Mouse (Mus musculus): ENCODE results near the gene Chmp1a. TPM values are rescaled to one million over a fixed set of nuclear protein-coding genes. Genes with fewer than 3 reads are reported as not detected.
"Not testable (repeated sequence)": the region's sequence is repeated elsewhere in the genome, so short reads cannot be mapped to it uniquely, and the experiment has no call there.

The Chmp1a gene
- polyA plus RNA-seq, 1 experiment from 2014 or later: 166 TPM

DNA sequence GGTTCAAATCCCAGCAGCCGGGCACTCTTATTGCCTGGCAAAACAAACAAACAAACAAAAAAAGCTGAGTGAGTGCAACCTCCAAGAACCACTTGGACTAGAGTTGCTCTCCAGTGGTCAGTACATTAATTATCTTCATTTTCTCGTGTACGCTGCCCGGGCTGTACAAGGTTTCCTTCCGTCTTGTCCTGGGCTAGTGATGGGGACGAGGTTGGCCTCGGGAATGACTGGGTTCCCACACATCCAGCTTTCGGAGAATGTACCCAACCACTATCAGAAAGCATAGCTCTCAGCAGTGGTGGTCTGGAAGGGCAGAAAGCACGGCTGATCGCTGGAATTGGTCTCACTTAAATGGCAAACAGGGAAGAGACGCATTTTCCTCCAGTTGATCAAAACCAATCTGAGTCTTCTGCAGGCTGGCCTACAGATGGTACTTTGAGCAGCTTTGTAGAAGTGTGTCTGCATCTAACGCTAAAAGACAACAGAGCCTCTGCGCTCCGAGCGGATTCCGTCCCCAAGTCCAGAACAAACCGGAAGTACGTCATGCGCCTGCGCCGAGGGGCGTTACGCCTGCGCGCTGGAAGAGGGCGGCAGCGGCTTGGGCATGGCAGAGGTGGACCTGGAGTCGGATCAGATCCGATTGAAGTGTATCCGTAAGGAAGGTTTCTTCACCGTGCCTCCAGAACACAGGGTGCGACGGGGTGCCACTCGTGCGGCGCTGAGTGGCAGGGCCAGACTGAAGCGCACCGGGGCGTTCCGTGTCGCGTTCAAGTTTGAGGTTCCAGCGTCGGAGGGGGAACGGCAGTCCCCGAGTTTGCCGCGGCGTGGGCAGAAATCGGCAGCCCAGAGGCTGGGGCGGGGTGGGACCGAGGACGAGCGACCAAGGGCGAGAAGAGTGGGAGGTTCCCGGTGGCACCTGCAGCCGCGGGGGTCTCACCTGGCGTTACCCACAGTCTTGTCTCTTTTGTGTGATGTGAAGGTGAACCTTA, 12.0 kb upstream of the Chmp1a start, which contains the start of gene Cdk10:
TSS of gene Cdk10 (plus strand) at position 565 of the 989 bp plus-strand sequence.
- WGBS: 4% methylated on average over 59 of the region's 59 CpGs
- Histone ChIP-seq H3K4me3 (peak within 1 kb of the TSS; percentile 84), H3K4me2 (replicated peaks) (peak within 1 kb of the TSS; percentile 95), H3K27ac (peak within 1 kb of the TSS; percentile 82), H3K27me3 (no peaks in the 10 kb centered on the region), H3K9me3 (replicated peaks) (no peaks in the 10 kb centered on the region), H3K9ac (peak within 1 kb of the TSS; percentile 94), H3K36me3 (peaks cover 24% of the 10 kb centered on the region), H3K4me1 (peaks cover 16% of the 10 kb centered on the region)
- ATAC-seq (ENCODE audit: low FRiP score): peak; percentile 81

DNA sequence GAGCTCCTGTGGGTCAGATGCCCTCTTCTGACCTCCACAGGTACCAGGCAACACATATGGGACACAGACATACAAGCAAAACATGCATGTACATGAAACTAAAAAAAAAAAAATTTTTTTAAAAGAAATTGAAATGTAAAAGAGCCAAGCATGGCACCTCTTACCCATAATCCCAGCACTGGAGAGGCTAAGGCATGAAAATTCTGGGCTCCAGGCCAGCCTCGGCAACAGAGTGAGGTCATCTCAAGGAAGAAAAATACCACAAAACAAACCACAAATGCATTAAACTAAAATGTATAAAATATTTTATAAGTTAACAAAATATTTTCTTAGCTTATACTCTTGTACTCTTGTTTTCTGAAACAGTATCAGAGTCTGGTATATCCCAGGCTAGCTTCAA, 8.4 kb upstream of the Chmp1a start:
- Histone ChIP-seq H3K9me3 (replicated peaks) (no peaks in the 10 kb centered on the region), H3K36me3 (no peaks in the 10 kb centered on the region), H3K4me2 (replicated peaks) (no peak overlapping the region), H3K4me3 (no peak overlapping the region), H3K27ac (no peak overlapping the region), H3K27me3 (no peaks in the 10 kb centered on the region), H3K9ac (no peak overlapping the region), H3K4me1 (peaks cover 15% of the 10 kb centered on the region)
- 93% methylated on average over 1 of the region's 1 CpGs for WGBS
- ATAC-seq (ENCODE audit: low FRiP score): no peak

- ATAC-seq (ENCODE audit: low FRiP score): no peak
- WGBS: 85% methylated on average over 3 of the region's 3 CpGs
- H3K36me3 ChIP-seq: 0 out of 2 replicates have a peak, but pooled peaks cover 7% of the 10 kb centered on the region
Measured at GRCm38 (mm10) chr8:123215430-123215829, 2.9 kb upstream of the Chmp1a start.

GRCm38 (mm10) chr8:123213118-123213772, 682 bp upstream of the Chmp1a start:
- H3K9me3 ChIP-seq (replicated peaks): no peaks in the 10 kb centered on the region
- H3K36me3 ChIP-seq: peaks cover 29% of the 10 kb centered on the region
- ATAC-seq (ENCODE audit: low FRiP score): no peak
- H3K27me3 ChIP-seq: no peaks in the 10 kb centered on the region
- H3K4me1 ChIP-seq: peaks cover 23% of the 10 kb centered on the region
- peak overlapping the region; percentile 50; the same call in 1 of the 2 replicates for H3K27ac ChIP-seq
- H3K4me3 ChIP-seq: peak overlapping the region; percentile 93
- WGBS: 21% methylated on average over 22 of the region's 22 CpGs
- H3K4me2 ChIP-seq (replicated peaks): peak overlapping the region; percentile 89
- H3K9ac ChIP-seq: peak overlapping the region; percentile 98

More at GRCm38 (mm10) chr8:123215430-123215829, 2.9 kb upstream of the Chmp1a start:
- Histone ChIP-seq H3K9ac (no peak overlapping the region), H3K27ac (no peak overlapping the region), H3K4me2 (replicated peaks) (no peak overlapping the region), H3K4me3 (no peak overlapping the region), H3K27me3 (no peaks in the 10 kb centered on the region), H3K4me1 (peaks cover 23% of the 10 kb centered on the region), H3K9me3 (replicated peaks) (no peaks in the 10 kb centered on the region)

GRCm38 (mm10) chr8:123211876-123212275, 687 bp downstream of the Chmp1a start:
- H3K4me1 ChIP-seq: peaks cover 23% of the 10 kb centered on the region
- no peaks in the 10 kb centered on the region for H3K9me3 ChIP-seq (replicated peaks)
- H3K27ac ChIP-seq: no peak overlapping the region
- peak overlapping the region; percentile 89 for H3K4me2 ChIP-seq (replicated peaks)
- no peak for ATAC-seq (ENCODE audit: low FRiP score)
- peaks cover 42% of the 10 kb centered on the region for H3K36me3 ChIP-seq
- H3K9ac ChIP-seq: peak overlapping the region; percentile 98
- H3K27me3 ChIP-seq: no peaks in the 10 kb centered on the region
- WGBS: 45% methylated on average over 10 of the region's 10 CpGs
- H3K4me3 ChIP-seq: peak overlapping the region; percentile 93

DNA sequence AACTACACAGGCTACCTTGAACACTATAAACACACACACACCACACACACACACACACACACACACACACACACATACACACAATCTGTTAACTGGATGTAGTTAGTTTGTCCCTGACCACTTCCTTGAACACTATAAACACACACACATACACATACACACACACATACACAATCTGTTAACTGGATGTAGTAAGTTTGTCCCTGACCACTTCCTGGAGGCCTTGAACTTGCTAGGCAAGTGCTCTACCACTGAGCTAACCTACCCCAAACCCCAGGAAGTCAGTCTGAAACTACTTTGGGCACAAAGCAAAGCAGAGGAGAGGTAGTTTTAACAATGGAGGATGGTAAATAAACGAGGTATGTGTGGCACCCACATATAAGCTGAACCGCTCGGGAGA, 9.0 kb downstream of the Chmp1a start:
- no peak for ATAC-seq (ENCODE audit: low FRiP score)
- Histone ChIP-seq H3K4me2 (replicated peaks) (no peak overlapping the region), H3K4me1 (0 out of 2 replicates have a peak, but pooled peaks cover 3% of the 10 kb centered on the region), H3K36me3 (peaks cover 41% of the 10 kb centered on the region), H3K27ac (no peak overlapping the region), H3K27me3 (no peaks in the 10 kb centered on the region), H3K9me3 (replicated peaks) (no peaks in the 10 kb centered on the region), H3K9ac (no peak overlapping the region), H3K4me3 (no peak overlapping the region)
- 91% methylated on average over 3 of the region's 3 CpGs for WGBS

- WGBS: 30% methylated on average over 5 of the region's 5 CpGs
- Histone ChIP-seq H3K9ac (no peak overlapping the region), H3K27ac (no peak overlapping the region), H3K4me1 (0 out of 2 replicates have a peak, but pooled peaks cover 3% of the 10 kb centered on the region), H3K27me3 (no peaks in the 10 kb centered on the region), H3K36me3 (peaks cover 28% of the 10 kb centered on the region), H3K4me2 (replicated peaks) (no peak overlapping the region), H3K4me3 (no peak overlapping the region), H3K9me3 (replicated peaks) (no peaks in the 10 kb centered on the region)
- ATAC-seq (ENCODE audit: low FRiP score): 0 out of 2 replicates have a peak, but pooled peaks have one; percentile 19
Measured at GRCm38 (mm10) chr8:123202288-123202687, 10.3 kb downstream of the Chmp1a start.

GRCm38 (mm10) chr8:123199864-123200263, 12.7 kb downstream of the Chmp1a start:
- Histone ChIP-seq H3K9me3 (replicated peaks) (no peaks in the 10 kb centered on the region), H3K36me3 (peaks cover 9% of the 10 kb centered on the region), H3K4me2 (replicated peaks) (no peak overlapping the region), H3K27me3 (no peaks in the 10 kb centered on the region), H3K4me1 (0 out of 2 replicates have a peak, but pooled peaks cover 3% of the 10 kb centered on the region), H3K27ac (no peak overlapping the region), H3K9ac (no peak overlapping the region), H3K4me3 (no peak overlapping the region)
- no peak for ATAC-seq (ENCODE audit: low FRiP score)
- 75% methylated on average over 14 of the region's 14 CpGs for WGBS

- not testable (repeated sequence) for H3K9ac ChIP-seq; H3K27ac ChIP-seq; H3K36me3 ChIP-seq; H3K27me3 ChIP-seq; ATAC-seq (ENCODE audit: low FRiP score); H3K4me3 ChIP-seq; H3K9me3 ChIP-seq (replicated peaks); H3K4me1 ChIP-seq; H3K4me2 ChIP-seq (replicated peaks)
- WGBS: 75% methylated on average over 5 of the region's 5 CpGs
Measured at GRCm38 (mm10) chr8:123197016-123197415, 15.5 kb downstream of the Chmp1a start.

GRCm38 (mm10) chr8:123193771-123194170, 18.8 kb downstream of the Chmp1a start:
- no peak overlapping the region for H3K27ac ChIP-seq
- ATAC-seq (ENCODE audit: low FRiP score): no peak
- no peak overlapping the region for H3K9ac ChIP-seq
- 86% methylated on average over 9 of the region's 9 CpGs for WGBS
- H3K9me3 ChIP-seq (replicated peaks): no peaks in the 10 kb centered on the region
- no peak overlapping the region for H3K4me2 ChIP-seq (replicated peaks)
- no peak overlapping the region for H3K4me3 ChIP-seq
- H3K27me3 ChIP-seq: no peaks in the 10 kb centered on the region
- H3K4me1 ChIP-seq: no peaks in the 10 kb centered on the region
- no peaks in the 10 kb centered on the region for H3K36me3 ChIP-seq

- H3K36me3 ChIP-seq: no peaks in the 10 kb centered on the region
- no peak for ATAC-seq (ENCODE audit: low FRiP score)
- no peak overlapping the region for H3K4me3 ChIP-seq
- H3K9me3 ChIP-seq (replicated peaks): no peaks in the 10 kb centered on the region
- H3K4me2 ChIP-seq (replicated peaks): no peak overlapping the region
- no peak overlapping the region for H3K27ac ChIP-seq
- H3K4me1 ChIP-seq: no peaks in the 10 kb centered on the region
- no peaks in the 10 kb centered on the region for H3K27me3 ChIP-seq
- H3K9ac ChIP-seq: no peak overlapping the region
- WGBS: 61% methylated on average over 8 of the region's 8 CpGs
Measured at GRCm38 (mm10) chr8:123191908-123192307, 20.7 kb downstream of the Chmp1a start.

DNA sequence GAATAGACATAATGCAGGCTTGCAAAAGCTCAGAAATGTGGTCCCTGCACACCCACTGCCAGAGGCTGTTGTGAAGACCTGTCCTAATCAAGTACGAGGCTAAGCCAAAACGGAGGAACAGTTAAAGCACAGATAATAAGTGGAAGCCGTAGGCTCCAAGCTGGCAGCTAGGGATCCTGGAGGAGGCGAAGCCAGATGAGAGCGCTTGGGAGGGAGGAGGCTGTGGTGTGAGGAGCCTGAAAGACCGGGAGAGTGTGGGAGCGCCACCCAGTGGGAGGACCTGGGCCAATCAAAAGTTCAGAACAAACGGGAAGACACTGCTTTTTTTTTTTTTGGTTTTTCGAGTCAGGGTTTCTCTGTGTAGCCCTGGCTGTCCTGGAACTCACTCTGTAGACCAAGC, 21.9 kb downstream of the Chmp1a start:
- Histone ChIP-seq H3K36me3 (no peaks in the 10 kb centered on the region), H3K27me3 (no peaks in the 10 kb centered on the region), H3K4me1 (peaks cover 3% of the 10 kb centered on the region), H3K4me3 (no peak overlapping the region), H3K9ac (no peak overlapping the region), H3K9me3 (replicated peaks) (no peaks in the 10 kb centered on the region), H3K4me2 (replicated peaks) (no peak overlapping the region), H3K27ac (no peak overlapping the region)
- WGBS: 4% methylated on average over 9 of the region's 9 CpGs
- ATAC-seq (ENCODE audit: low FRiP score): no peak

Data from hindbrain, embryonic 12.5 days (tissue).